Mouse (Mus musculus): ENCODE measurements around the gene Slc4a7. TPM values are rescaled to one million over a fixed set of nuclear protein-coding genes. Genes with fewer than 3 reads are reported as not detected.

The Slc4a7 gene
- polyA plus RNA-seq, 1 experiment from 2014 or later: 4.2 TPM

DNA sequence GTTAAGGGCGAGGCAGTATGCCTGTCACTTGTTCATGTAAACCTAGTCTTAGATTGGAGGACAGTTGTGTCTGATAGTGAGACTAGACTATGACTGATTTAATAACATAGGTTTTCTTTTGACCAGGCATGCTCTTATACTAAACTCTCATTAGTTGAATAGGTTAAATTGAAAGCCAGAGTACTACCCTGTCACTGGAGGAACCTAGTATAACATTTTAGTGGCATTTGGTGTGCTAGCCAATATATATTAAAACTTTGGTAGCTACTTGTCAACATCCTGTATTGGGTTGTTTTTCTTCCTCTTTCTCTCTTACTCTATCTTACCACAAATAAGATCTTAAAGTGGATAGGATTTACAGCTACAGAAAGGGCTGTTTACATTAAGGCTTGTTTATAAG is 4.3 kb downstream of the Slc4a7 start:
- WGBS (ENCODE audit: insufficient replicate concordance): 49% methylated on average over 1 of the region's 1 CpGs
- ATAC-seq (ENCODE audit: low read depth): no peak
- no peak for DNase-seq
- Histone ChIP-seq H3K9ac (no peak overlapping the region), H3K4me3 (replicated peaks) (no peak overlapping the region), H3K27ac (no peak overlapping the region), H3K36me3 (peaks cover 8% of the 10 kb centered on the region; the same call in 1 of the 2 replicates), H3K4me1 (replicated peaks) (peaks cover 26% of the 10 kb centered on the region), H3K27me3 (no peaks in the 10 kb centered on the region), H3K4me2 (no peak overlapping the region), H3K9me3 (replicated peaks) (no peaks in the 10 kb centered on the region)

DNA sequence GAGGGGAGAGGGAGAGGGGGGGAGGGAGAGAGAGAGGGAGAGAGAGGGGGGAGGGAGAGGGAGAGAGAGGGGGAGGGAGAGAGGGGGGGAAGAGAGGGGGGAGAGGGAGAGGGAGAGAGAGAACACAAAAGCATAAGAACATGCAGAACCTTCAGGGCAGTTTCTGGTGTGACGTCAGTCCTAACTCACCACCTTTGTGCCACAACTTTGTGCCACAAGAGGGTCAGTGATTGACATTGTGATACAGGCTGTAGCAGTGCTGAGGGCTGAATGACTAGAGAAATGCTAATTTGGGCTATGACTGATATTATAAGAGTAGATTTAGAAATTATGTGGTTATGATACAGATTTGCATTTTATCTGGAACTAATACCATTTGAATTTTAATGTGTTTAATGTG is 5.0 kb downstream of the Slc4a7 start:
- no peak overlapping the region for H3K9ac ChIP-seq
- H3K27me3 ChIP-seq: no peaks in the 10 kb centered on the region
- WGBS (ENCODE audit: insufficient replicate concordance): 72% methylated on average over 1 of the region's 1 CpGs
- DNase-seq: no peak
- H3K9me3 ChIP-seq (replicated peaks): no peaks in the 10 kb centered on the region
- H3K4me3 ChIP-seq (replicated peaks): no peak overlapping the region
- H3K4me1 ChIP-seq (replicated peaks): peaks cover 25% of the 10 kb centered on the region
- H3K4me2 ChIP-seq: no peak overlapping the region
- ATAC-seq (ENCODE audit: low read depth): no peak
- H3K36me3 ChIP-seq: peaks cover 8% of the 10 kb centered on the region; the same call in 1 of the 2 replicates
- no peak overlapping the region for H3K27ac ChIP-seq

DNA sequence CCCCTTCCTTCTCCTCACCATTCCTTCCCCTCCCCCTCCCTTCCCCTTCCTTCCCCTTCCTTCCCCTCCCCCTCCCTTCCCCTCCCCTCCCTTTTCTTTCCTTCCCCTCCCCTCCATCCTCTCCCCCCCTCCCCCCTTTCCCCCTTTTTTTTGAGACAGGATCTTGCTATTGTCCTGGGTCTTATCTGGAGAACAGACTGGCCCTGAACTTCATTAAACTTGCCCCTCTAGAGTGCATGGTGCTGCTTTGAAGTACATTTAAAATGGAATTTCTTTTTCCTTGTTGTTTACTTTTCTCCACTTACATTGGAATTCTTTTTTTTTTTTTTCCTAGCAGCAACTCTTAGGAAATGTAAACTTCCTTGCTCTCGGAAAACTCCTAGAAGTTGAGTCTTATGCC is 6.9 kb downstream of the Slc4a7 start:
- ATAC-seq (ENCODE audit: low read depth): no peak
- no peaks in the 10 kb centered on the region for H3K27me3 ChIP-seq
- H3K9ac ChIP-seq: no peak overlapping the region
- H3K9me3 ChIP-seq (replicated peaks): no peaks in the 10 kb centered on the region
- peaks cover 8% of the 10 kb centered on the region; the same call in 1 of the 2 replicates for H3K36me3 ChIP-seq
- no peak for DNase-seq
- H3K27ac ChIP-seq: no peak overlapping the region
- 74% methylated on average over 1 of the region's 1 CpGs for WGBS (ENCODE audit: insufficient replicate concordance)
- H3K4me2 ChIP-seq: no peak overlapping the region
- peaks cover 16% of the 10 kb centered on the region for H3K4me1 ChIP-seq (replicated peaks)
- no peak overlapping the region for H3K4me3 ChIP-seq (replicated peaks)

DNA sequence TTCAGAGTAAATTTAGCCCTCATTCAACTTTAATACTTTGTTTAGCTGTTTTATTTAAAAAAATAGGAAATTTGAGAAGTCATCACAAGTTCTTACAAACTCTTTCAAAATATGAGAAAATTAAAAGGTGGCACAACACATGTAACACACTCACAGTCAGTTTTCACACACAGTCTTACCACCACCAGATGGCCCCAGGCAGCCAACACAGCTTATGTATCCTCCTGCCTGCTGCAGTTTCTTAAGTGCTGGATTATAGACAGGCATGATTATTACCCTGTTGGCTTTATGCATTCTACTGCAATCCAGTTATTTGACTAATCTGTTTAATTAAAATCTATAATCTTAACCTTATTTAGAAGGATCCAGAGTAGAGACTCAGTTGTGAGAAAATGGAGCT is 12.1 kb downstream of the Slc4a7 start:
- ATAC-seq (ENCODE audit: low read depth): no peak
- Histone ChIP-seq H3K9ac (no peak overlapping the region), H3K9me3 (replicated peaks) (no peaks in the 10 kb centered on the region), H3K4me2 (no peak overlapping the region), H3K27ac (no peak overlapping the region), H3K27me3 (no peaks in the 10 kb centered on the region), H3K4me3 (replicated peaks) (no peak overlapping the region), H3K36me3 (peaks cover 8% of the 10 kb centered on the region; the same call in 1 of the 2 replicates), H3K4me1 (replicated peaks) (no peaks in the 10 kb centered on the region)
- DNase-seq: no peak

- H3K27me3 ChIP-seq: no peaks in the 10 kb centered on the region
- 69% methylated on average over 2 of the region's 2 CpGs for WGBS (ENCODE audit: insufficient replicate concordance)
- H3K9me3 ChIP-seq (replicated peaks): no peaks in the 10 kb centered on the region
- no peak overlapping the region for H3K4me3 ChIP-seq (replicated peaks)
- no peak for ATAC-seq (ENCODE audit: low read depth)
- no peak for DNase-seq
- H3K36me3 ChIP-seq: peaks cover 3% of the 10 kb centered on the region; the same call in 1 of the 2 replicates
- no peak overlapping the region for H3K9ac ChIP-seq
- H3K4me2 ChIP-seq: no peak overlapping the region
- no peaks in the 10 kb centered on the region for H3K4me1 ChIP-seq (replicated peaks)
- no peak overlapping the region for H3K27ac ChIP-seq
Measured at GRCm38 (mm10) chr14:14715794-14716193, 13.7 kb downstream of the Slc4a7 start.

DNA sequence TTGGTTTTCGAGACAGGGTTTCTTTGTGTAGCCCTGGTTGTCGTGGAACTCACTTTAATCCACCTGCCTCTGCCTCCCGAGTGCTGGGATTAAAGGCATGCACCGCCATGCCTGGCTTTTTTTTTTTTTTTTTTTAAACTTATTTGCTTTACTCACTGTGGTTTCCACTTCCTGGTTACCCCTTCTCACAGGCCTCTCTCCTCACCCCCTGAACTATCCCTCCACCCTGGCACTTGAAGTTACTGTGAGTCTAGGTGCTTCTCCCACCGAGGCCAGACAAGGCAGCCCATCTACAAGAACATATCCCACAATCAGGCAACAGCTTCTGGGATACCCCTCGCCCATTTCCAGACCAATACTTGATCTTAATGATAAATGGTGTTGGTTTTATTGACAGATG is 14.8 kb downstream of the Slc4a7 start:
- no peak overlapping the region for H3K27ac ChIP-seq
- DNase-seq (no peak), ATAC-seq (ENCODE audit: low read depth) (no peak)
- H3K4me1 ChIP-seq (replicated peaks): no peaks in the 10 kb centered on the region
- no peaks in the 10 kb centered on the region for H3K27me3 ChIP-seq
- no peak overlapping the region for H3K9ac ChIP-seq
- H3K4me2 ChIP-seq: no peak overlapping the region
- H3K4me3 ChIP-seq (replicated peaks): no peak overlapping the region
- H3K36me3 ChIP-seq: no peaks in the 10 kb centered on the region
- WGBS (ENCODE audit: insufficient replicate concordance): 36% methylated on average over 6 of the region's 6 CpGs
- no peaks in the 10 kb centered on the region for H3K9me3 ChIP-seq (replicated peaks)

DNA sequence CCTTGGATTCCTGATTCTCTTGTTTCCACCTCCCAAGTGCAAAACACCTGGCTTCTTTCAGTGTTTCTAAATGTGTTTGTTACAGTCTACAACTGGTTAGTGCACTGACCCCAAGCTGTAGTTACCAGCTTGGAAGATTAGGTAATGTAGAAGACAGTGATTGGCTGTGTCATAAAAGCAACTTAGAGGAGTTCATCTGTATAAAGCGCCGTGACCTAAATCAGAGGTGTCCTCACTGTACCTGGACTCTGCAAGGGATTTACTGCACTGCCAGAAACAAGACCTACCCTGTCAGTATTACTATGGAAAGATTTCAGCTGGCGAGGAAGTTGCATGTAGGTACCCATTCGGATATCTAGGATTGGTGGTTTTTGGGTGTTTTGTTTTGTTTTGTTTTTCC is 16.5 kb downstream of the Slc4a7 start:
- no peaks in the 10 kb centered on the region for H3K36me3 ChIP-seq
- no peak overlapping the region for H3K9ac ChIP-seq
- ATAC-seq (ENCODE audit: low read depth) (no peak), DNase-seq (no peak)
- no peak overlapping the region for H3K4me3 ChIP-seq (replicated peaks)
- no peaks in the 10 kb centered on the region for H3K27me3 ChIP-seq
- no peak overlapping the region for H3K27ac ChIP-seq
- H3K4me1 ChIP-seq (replicated peaks): no peaks in the 10 kb centered on the region
- WGBS (ENCODE audit: insufficient replicate concordance): 80% methylated on average over 4 of the region's 4 CpGs
- H3K4me2 ChIP-seq: no peak overlapping the region
- no peaks in the 10 kb centered on the region for H3K9me3 ChIP-seq (replicated peaks)

GRCm38 (mm10) chr14:14781169-14781568 is 79.1 kb downstream of the Slc4a7 start:
- ATAC-seq (ENCODE audit: low read depth): no peak
- no peaks in the 10 kb centered on the region for H3K27me3 ChIP-seq
- 71% methylated on average over 2 of the region's 2 CpGs for WGBS (ENCODE audit: insufficient replicate concordance)
- H3K4me3 ChIP-seq (replicated peaks): no peak overlapping the region
- no peak for DNase-seq
- H3K9me3 ChIP-seq (replicated peaks): no peaks in the 10 kb centered on the region
- H3K27ac ChIP-seq: no peak overlapping the region
- no peak overlapping the region for H3K4me2 ChIP-seq
- no peak overlapping the region for H3K9ac ChIP-seq
- no peaks in the 10 kb centered on the region for H3K4me1 ChIP-seq (replicated peaks)
- peaks cover 20% of the 10 kb centered on the region for H3K36me3 ChIP-seq

DNA sequence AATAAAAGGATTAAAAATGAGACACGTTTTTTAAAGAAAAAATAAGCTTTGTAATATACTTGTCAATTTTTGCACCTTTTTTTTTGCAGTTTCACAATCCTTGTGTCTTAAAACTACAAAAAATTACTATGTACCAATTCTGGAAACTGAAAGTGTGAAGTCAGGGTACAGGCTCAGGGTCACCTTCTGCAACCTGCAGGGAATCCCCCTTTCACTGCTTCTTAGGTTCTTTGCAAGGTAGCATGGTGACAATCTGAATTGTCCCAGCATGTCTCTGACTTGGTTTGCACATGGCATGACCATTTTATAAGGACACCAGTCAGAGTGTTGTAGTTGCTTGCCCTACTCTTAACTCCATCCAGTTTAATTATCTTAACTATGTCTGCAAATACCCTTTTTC is 82.1 kb downstream of the Slc4a7 start:
- Histone ChIP-seq H3K36me3 (peaks cover 19% of the 10 kb centered on the region), H3K9me3 (replicated peaks) (no peaks in the 10 kb centered on the region), H3K27me3 (no peaks in the 10 kb centered on the region), H3K4me2 (no peak overlapping the region), H3K27ac (no peak overlapping the region), H3K4me1 (replicated peaks) (no peaks in the 10 kb centered on the region), H3K4me3 (replicated peaks) (no peak overlapping the region), H3K9ac (no peak overlapping the region)
- no peak for ATAC-seq (ENCODE audit: low read depth)
- DNase-seq: no peak
- 53% methylated on average over 1 of the region's 1 CpGs for WGBS (ENCODE audit: insufficient replicate concordance)

GRCm38 (mm10) chr14:14786979-14787378 is 84.9 kb downstream of the Slc4a7 start:
- Histone ChIP-seq H3K4me2 (no peak overlapping the region), H3K9me3 (replicated peaks) (no peaks in the 10 kb centered on the region), H3K4me1 (replicated peaks) (no peaks in the 10 kb centered on the region; the same call in 1 of the 2 replicates), H3K27ac (no peak overlapping the region), H3K9ac (no peak overlapping the region), H3K27me3 (no peaks in the 10 kb centered on the region), H3K4me3 (replicated peaks) (no peak overlapping the region), H3K36me3 (peaks cover 12% of the 10 kb centered on the region)
- ATAC-seq (ENCODE audit: low read depth) (no peak), DNase-seq (no peak)
- 64% methylated on average over 1 of the region's 1 CpGs for WGBS (ENCODE audit: insufficient replicate concordance)

- H3K9ac ChIP-seq: no peak overlapping the region
- peaks cover 12% of the 10 kb centered on the region for H3K36me3 ChIP-seq
- no peak overlapping the region for H3K27ac ChIP-seq
- H3K27me3 ChIP-seq: no peaks in the 10 kb centered on the region
- no peaks in the 10 kb centered on the region for H3K9me3 ChIP-seq (replicated peaks)
- no peak overlapping the region for H3K4me3 ChIP-seq (replicated peaks)
- WGBS (ENCODE audit: insufficient replicate concordance): 74% methylated on average over 4 of the region's 4 CpGs
- no peaks in the 10 kb centered on the region; the same call in 1 of the 2 replicates for H3K4me1 ChIP-seq (replicated peaks)
- ATAC-seq (ENCODE audit: low read depth): no peak
- no peak for DNase-seq
- no peak overlapping the region for H3K4me2 ChIP-seq
Measured at GRCm38 (mm10) chr14:14789840-14790470, 87.9 kb downstream of the Slc4a7 start.

DNA sequence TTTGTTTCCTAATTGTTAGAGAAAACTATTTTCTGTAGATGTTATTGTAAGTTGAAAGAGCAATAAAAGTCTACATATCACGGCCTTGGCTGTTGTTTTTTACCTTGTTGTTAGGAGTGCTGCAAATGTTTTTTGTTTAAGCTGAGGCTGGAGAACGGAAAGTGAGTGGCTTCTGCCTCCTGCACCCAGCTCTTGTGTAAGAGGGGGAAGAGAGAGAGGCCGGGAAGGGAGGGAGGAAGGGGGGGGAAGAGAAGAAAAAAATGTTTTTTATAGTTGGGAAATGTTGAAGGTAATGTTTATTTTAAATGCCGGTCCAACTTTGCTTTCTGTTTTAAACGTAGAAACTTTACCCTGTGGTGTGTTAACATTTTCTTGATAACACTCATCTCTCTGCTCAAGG is 97.8 kb downstream of the Slc4a7 start:
- DNase-seq (no peak), ATAC-seq (ENCODE audit: low read depth) (no peak)
- H3K27me3 ChIP-seq: no peaks in the 10 kb centered on the region
- no peaks in the 10 kb centered on the region for H3K4me1 ChIP-seq (replicated peaks)
- H3K27ac ChIP-seq: no peak overlapping the region
- no peak overlapping the region for H3K4me2 ChIP-seq
- H3K9ac ChIP-seq: no peak overlapping the region
- H3K9me3 ChIP-seq (replicated peaks): no peaks in the 10 kb centered on the region
- WGBS (ENCODE audit: insufficient replicate concordance): 57% methylated on average over 5 of the region's 5 CpGs
- H3K4me3 ChIP-seq (replicated peaks): no peak overlapping the region
- no peaks in the 10 kb centered on the region for H3K36me3 ChIP-seq

All from liver, embryonic 13.5 days (tissue).